Mouse (Mus musculus) megakaryocyte, embryonic 14.5 days (primary cell): Measurements from ENCODE around the gene Xylt2.

Experiments
- FLI1 ChIP-seq: IDR thresholded peaks from 2 replicates; pipeline ENCODE4 v1.6.1; 2012; ENCODE audit warnings: low read length, inconsistent platforms, mixed read lengths
- GATA1 ChIP-seq: IDR thresholded peaks from 3 replicates; pipeline ENCODE4 v1.6.1; 2012; ENCODE audit warnings: mixed read lengths, low read length, inconsistent platforms, borderline replicate concordance

- no peak for TF ChIP-seq FLI1
- no peak for TF ChIP-seq GATA1
Observed at GRCm38 (mm10) chr11:94717239-94717638, 39.9 kb upstream of the Xylt2 start.
